Mouse (Mus musculus): ENCODE results near the gene Gins1. TPM values are rescaled to one million over a fixed set of nuclear protein-coding genes. Genes with fewer than 3 reads are reported as not detected.

Gene Gins1
- polyA plus RNA-seq, 1 experiment, result 31.3 TPM

DNA sequence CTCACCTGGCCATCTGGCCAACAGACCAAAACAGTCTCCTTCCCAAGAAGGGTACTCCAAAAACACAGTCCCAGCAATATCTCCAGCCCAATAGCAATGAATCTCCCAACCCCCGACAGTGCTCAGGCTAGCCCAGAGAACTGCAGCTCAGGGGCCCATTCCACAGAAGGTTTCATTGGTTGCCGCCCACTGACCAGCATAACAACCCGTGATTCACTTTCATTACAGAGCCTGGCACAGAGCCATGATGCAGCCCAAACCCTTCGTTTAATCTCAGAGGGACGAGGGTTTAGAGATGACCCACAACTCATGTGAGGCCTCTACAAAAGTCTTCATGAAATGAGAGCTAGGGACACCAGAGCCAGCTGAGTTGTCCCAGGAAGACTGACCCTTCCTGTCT, 43.6 kb downstream of the Gins1 start:
- Histone ChIP-seq H3K36me3 (ENCODE audit: control insufficient read depth, insufficient read depth) (peaks cover 32% of the 10 kb centered on the region), H3K27me3 (ENCODE audit: control insufficient read depth, insufficient read depth, insufficient read length) (no peaks in the 10 kb centered on the region), H3K79me3 (ENCODE audit: low read depth) (no peaks in the 10 kb centered on the region), H3K79me2 (ENCODE audit: control insufficient read depth, insufficient read depth) (no peaks in the 10 kb centered on the region), H3K4me3 (ENCODE audit: insufficient read depth, poor library complexity, severe bottlenecking) (no peak overlapping the region), H3ac (ENCODE audit: control insufficient read depth, insufficient read length, low read depth) (no peak overlapping the region)
- TF ChIP-seq CTCF (IDR thresholded peaks at IDR 0.05; ENCODE audit: control insufficient read depth, insufficient read depth, insufficient read length) (no peak), MAX (IDR thresholded peaks at IDR 0.05) (no peak), USF1 (IDR thresholded peaks at IDR 0.05; ENCODE audit: low read depth) (no peak), MYOG (IDR thresholded peaks at IDR 0.05; ENCODE audit: control insufficient read depth, extremely low read depth, insufficient read length) (no peak), FOSL1 (IDR thresholded peaks at IDR 0.05; ENCODE audit: insufficient read depth, low read length, poor library complexity, severe bottlenecking) (no peak), MYOD1 (IDR thresholded peaks at IDR 0.05; ENCODE audit: control insufficient read depth, insufficient read length, low read depth) (no peak), CEBPB (IDR thresholded peaks at IDR 0.05; ENCODE audit: low read depth) (no peak)

DNA sequence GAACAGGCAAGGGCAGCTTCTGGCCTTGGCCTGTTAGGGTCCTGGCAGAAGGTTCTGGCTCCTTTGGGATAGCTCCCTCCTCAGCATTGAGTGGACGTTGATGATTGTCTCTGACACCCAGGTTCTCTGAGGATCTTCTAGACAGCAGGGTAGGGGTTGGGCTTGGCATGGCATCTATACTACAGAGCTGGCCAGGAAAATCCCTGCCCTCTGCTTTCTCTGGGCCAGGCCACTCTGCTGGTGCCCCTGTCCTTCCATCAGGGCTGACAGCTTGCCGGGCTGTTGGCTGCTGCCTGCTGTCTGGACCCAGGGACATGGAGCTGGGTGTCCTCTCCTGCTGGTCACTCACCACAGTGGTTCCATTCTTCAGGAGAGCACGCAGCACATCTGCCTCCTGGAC, 44.5 kb downstream of the Gins1 start:
- H3K79me2 ChIP-seq (ENCODE audit: control insufficient read depth, insufficient read depth), result no peaks in the 10 kb centered on the region
- TF ChIP-seq CTCF (IDR thresholded peaks at IDR 0.05; ENCODE audit: control insufficient read depth, insufficient read depth, insufficient read length) (no peak), USF1 (IDR thresholded peaks at IDR 0.05; ENCODE audit: low read depth) (no peak), FOSL1 (IDR thresholded peaks at IDR 0.05; ENCODE audit: insufficient read depth, low read length, poor library complexity, severe bottlenecking) (no peak)
- H3K36me3 ChIP-seq (ENCODE audit: control insufficient read depth, insufficient read depth), result peaks cover 32% of the 10 kb centered on the region
- H3K79me3 ChIP-seq (ENCODE audit: low read depth), result no peaks in the 10 kb centered on the region
- no peaks in the 10 kb centered on the region for H3K27me3 ChIP-seq (ENCODE audit: control insufficient read depth, insufficient read depth, insufficient read length)
- no peak overlapping the region for H3K4me3 ChIP-seq (ENCODE audit: insufficient read depth, poor library complexity, severe bottlenecking)
- no peak overlapping the region for H3ac ChIP-seq (ENCODE audit: control insufficient read depth, insufficient read length, low read depth)

DNA sequence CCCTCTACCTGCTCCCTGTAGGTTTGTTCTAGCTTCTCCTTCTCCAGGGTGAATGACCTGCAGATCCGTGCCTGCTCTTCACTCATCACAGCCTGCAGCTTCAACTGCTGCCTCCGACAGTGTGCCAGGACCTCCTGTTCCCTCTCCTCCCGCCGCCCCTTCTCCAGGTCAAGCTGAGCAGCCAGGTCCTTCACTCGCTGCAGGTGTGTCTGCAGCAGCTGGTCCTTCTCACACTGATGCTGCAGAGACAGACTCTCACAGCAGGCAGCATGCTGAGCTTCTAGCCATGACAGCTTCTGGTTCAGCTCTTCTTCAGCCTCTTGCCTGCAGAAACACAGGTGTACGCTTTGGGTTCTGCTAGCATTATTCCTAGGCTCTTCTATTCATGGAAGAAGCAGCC, 44.9 kb downstream of the Gins1 start:
- peaks cover 32% of the 10 kb centered on the region for H3K36me3 ChIP-seq (ENCODE audit: control insufficient read depth, insufficient read depth)
- H3K4me3 ChIP-seq (ENCODE audit: insufficient read depth, poor library complexity, severe bottlenecking), result no peak overlapping the region
- H3K79me2 ChIP-seq (ENCODE audit: control insufficient read depth, insufficient read depth), result no peaks in the 10 kb centered on the region
- TF ChIP-seq MAX (IDR thresholded peaks at IDR 0.05), result no peak
- TF ChIP-seq CEBPB (IDR thresholded peaks at IDR 0.05; ENCODE audit: low read depth), result no peak
- no peak for TF ChIP-seq CTCF (IDR thresholded peaks at IDR 0.05; ENCODE audit: control insufficient read depth, insufficient read depth, insufficient read length)
- H3K79me3 ChIP-seq (ENCODE audit: low read depth), result no peaks in the 10 kb centered on the region
- H3ac ChIP-seq (ENCODE audit: control insufficient read depth, insufficient read length, low read depth), result no peak overlapping the region
- H3K27me3 ChIP-seq (ENCODE audit: control insufficient read depth, insufficient read depth, insufficient read length), result no peaks in the 10 kb centered on the region

DNA sequence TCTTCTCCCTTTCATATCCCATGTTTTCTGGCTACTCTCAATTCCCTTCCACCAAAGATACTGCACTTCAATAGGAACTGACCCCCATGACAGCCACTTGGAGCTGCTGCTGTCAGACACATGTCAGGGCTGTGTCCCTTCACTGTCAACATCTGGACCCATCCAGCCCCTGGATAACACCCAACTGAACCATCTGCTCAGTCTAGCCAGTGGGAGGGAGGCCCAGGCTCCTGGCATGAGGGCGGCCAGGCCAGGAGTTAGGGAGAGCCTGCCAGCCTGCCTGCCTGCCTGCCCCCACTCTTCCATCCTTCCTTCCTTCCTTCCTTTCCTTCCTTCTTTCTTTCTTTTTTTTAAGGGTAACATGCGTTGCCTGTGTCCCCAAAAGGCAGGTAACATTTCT, 46.0 kb downstream of the Gins1 start:
- H3K79me2 ChIP-seq (ENCODE audit: control insufficient read depth, insufficient read depth), result no peaks in the 10 kb centered on the region
- no peak overlapping the region for H3K4me3 ChIP-seq (ENCODE audit: insufficient read depth, poor library complexity, severe bottlenecking)
- no peak overlapping the region for H3ac ChIP-seq (ENCODE audit: control insufficient read depth, insufficient read length, low read depth)
- H3K36me3 ChIP-seq (ENCODE audit: control insufficient read depth, insufficient read depth), result peaks cover 37% of the 10 kb centered on the region
- TF ChIP-seq FOSL1 (IDR thresholded peaks at IDR 0.05; ENCODE audit: insufficient read depth, low read length, poor library complexity, severe bottlenecking) (no peak), MYOD1 (IDR thresholded peaks at IDR 0.05; ENCODE audit: control insufficient read depth, insufficient read length, low read depth) (no peak), MAX (IDR thresholded peaks at IDR 0.05) (no peak), MYOG (IDR thresholded peaks at IDR 0.05; ENCODE audit: control insufficient read depth, extremely low read depth, insufficient read length) (no peak), USF1 (IDR thresholded peaks at IDR 0.05; ENCODE audit: low read depth) (no peak), CTCF (IDR thresholded peaks at IDR 0.05; ENCODE audit: control insufficient read depth, insufficient read depth, insufficient read length) (no peak), CEBPB (IDR thresholded peaks at IDR 0.05; ENCODE audit: low read depth) (no peak)
- no peaks in the 10 kb centered on the region for H3K79me3 ChIP-seq (ENCODE audit: low read depth)
- no peaks in the 10 kb centered on the region for H3K27me3 ChIP-seq (ENCODE audit: control insufficient read depth, insufficient read depth, insufficient read length)

DNA sequence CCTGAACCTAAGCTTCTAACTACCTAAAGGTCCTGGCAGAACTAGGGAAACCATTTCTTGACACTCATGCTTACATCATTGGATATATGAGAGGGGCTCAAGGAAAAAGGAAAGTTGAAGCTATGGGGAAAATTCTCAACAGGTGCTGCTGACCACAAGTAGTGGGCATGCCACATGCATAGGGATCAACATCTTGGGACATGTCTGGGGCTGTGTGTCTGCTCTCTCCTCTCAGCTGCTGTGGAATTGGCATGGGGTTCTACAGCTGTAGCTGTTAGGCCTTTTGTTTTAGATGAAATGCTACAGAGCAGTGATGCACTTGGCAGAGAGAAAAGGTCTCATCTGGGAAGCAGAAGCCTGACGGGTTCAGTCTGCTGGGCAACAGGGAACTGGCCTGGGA, 50.7 kb downstream of the Gins1 start:
- Histone ChIP-seq H3K27me3 (ENCODE audit: control insufficient read depth, insufficient read depth, insufficient read length) (no peaks in the 10 kb centered on the region), H3K4me3 (ENCODE audit: insufficient read depth, poor library complexity, severe bottlenecking) (no peak overlapping the region), H3K79me3 (ENCODE audit: low read depth) (no peaks in the 10 kb centered on the region), H3K79me2 (ENCODE audit: control insufficient read depth, insufficient read depth) (no peaks in the 10 kb centered on the region), H3K36me3 (ENCODE audit: control insufficient read depth, insufficient read depth) (peaks cover 31% of the 10 kb centered on the region), H3ac (ENCODE audit: control insufficient read depth, insufficient read length, low read depth) (no peak overlapping the region)
- TF ChIP-seq USF1 (IDR thresholded peaks at IDR 0.05; ENCODE audit: low read depth) (no peak), MAX (IDR thresholded peaks at IDR 0.05) (no peak), MYOD1 (IDR thresholded peaks at IDR 0.05; ENCODE audit: control insufficient read depth, insufficient read length, low read depth) (no peak), CTCF (IDR thresholded peaks at IDR 0.05; ENCODE audit: control insufficient read depth, insufficient read depth, insufficient read length) (no peak), MYOG (IDR thresholded peaks at IDR 0.05; ENCODE audit: control insufficient read depth, extremely low read depth, insufficient read length) (no peak), FOSL1 (IDR thresholded peaks at IDR 0.05; ENCODE audit: insufficient read depth, low read length, poor library complexity, severe bottlenecking) (no peak), CEBPB (IDR thresholded peaks at IDR 0.05; ENCODE audit: low read depth) (no peak)

DNA sequence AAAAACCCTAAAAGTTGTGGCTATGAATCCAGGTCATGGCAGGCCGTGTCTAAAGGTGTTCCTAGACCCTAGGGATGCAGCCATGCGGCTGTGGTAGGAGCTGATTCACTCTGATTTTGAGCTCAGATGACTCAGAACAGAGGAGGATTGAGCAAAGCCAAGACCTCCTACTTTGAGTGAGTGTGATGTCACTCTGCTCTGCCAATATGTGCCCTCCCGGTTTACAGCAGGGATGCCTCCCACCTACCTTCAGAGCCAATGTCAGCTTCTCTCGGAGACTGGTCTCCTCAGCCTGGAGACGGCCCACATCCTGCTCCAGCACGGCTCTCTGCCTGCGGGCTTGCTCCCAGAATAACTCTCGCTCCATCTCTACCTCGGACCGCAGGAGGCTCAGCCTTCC, 54.3 kb downstream of the Gins1 start:
- peaks cover 18% of the 10 kb centered on the region for H3K36me3 ChIP-seq (ENCODE audit: control insufficient read depth, insufficient read depth)
- no peaks in the 10 kb centered on the region for H3K27me3 ChIP-seq (ENCODE audit: control insufficient read depth, insufficient read depth, insufficient read length)
- TF ChIP-seq CTCF (IDR thresholded peaks at IDR 0.05; ENCODE audit: control insufficient read depth, insufficient read depth, insufficient read length) (no peak), MAX (IDR thresholded peaks at IDR 0.05) (no peak)

More for the DNA sequence above, 54.3 kb downstream of the Gins1 start:
- Histone ChIP-seq H3K79me3 (ENCODE audit: low read depth) (no peaks in the 10 kb centered on the region), H3ac (ENCODE audit: control insufficient read depth, insufficient read length, low read depth) (no peak overlapping the region), H3K4me3 (ENCODE audit: insufficient read depth, poor library complexity, severe bottlenecking) (no peak overlapping the region), H3K79me2 (ENCODE audit: control insufficient read depth, insufficient read depth) (no peaks in the 10 kb centered on the region)
